Mouse (Mus musculus) layer of hippocampus, adult 9-10 months (tissue): ENCODE results near the gene Polm.

Experiments
- DNase-seq: peaks from one replicate; pipeline ENCODE4 v3.0.0; 2022; ENCODE audit warnings: low spot score

The Polm gene

DNA sequence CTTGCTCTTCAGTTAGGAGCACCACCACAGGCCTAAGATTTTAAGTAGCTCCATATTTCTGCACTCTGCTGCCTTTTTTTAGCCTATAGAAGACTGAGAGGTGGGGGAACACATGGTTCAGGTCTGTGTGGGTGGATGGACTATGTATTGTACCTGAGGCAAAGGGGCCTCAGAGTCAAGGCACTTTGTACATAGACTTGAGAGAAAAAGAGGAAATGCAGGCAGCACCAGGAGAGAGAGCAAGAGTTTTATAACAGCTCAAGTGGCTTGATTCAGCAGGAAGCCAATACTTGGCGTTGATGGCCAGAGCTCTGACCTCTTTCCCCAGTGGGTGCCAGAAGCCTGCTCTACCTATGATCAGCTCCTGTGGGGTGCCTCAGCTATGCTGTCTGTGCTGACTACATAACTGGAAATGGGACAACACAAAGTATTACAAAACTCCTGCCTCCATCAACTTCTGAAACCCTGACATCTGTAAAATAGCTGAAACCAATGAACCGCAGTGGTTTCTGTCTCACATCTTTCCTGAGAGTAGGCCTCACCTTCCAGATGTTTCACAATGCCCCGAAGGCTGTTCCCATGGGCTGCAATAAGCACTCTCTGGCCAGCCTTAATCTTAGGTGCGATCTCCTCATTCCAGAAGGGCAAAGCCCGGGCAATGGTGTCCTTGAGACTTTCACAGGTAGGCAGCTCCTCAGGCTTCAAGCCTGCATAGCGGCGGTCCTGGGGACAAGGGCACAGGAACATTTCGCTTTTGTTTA, 35.2 kb downstream of the Polm start:
- no peak for DNase-seq

DNA sequence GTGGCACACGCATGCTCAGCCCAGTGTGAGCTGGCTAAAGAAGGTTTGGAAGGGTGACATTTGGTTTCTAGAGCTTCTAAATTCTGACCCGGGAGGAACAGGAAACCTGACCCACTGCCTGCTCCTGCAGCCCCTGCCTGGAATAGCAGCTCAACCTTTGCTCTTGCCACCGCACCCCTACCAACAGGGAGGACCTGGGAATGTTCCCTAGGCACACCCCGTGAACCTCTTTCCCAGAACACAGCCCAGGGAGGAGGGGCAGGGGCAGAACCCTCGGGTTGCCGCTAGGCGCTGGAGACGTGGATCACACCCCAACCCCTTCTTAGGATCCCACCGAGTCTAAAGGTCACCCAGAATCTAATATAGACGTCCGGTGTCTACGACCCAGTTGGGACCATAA, 35.8 kb downstream of the Polm start:
- DNase-seq, result no peak

GRCm38 (mm10) chr11:5801511-5801910, 36.3 kb downstream of the Polm start:
- no peak for DNase-seq

DNA sequence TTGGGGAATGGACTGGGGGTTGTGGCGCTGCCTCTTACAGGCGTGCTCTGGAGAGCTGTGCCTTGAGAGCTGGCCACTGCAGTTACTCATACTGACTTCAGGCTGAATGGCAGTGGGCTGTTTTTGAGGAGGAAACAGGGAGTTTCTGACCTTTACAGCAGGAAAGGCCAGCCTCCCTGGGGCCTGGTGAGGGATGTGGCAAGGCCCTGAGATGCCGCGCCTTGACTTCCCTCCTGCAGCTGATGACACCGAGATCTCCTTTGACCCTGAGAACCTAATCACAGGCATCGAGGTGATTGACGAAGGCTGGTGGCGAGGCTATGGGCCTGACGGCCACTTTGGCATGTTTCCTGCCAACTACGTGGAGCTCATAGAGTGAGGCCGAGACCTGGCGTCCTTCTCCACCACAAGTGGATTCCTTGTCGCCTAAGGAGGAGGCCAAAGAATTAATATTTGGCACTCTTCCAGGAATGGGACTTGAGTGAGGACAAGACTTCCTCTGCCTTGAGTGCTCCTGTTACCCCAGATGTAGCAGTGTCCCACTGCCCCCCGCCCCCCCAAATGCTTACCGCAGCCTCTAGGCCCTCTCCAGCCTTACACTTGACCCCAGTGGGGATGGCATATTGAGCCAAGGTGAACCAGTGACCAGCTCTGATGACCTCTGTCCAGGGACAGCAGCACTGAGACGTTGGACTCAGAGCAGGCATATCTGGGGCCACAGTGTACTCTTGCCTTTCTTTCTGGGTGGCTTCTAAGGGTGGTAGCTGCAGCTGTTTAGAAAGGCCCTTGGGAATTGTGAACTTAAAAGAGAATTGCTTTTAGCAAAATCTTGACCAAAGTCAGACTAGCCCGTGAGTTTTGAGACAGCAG, 38.0 kb downstream of the Polm start:
- DNase-seq, result no peak

- no peak for DNase-seq
Observed at GRCm38 (mm10) chr11:5797928-5798327, 39.9 kb downstream of the Polm start.

DNA sequence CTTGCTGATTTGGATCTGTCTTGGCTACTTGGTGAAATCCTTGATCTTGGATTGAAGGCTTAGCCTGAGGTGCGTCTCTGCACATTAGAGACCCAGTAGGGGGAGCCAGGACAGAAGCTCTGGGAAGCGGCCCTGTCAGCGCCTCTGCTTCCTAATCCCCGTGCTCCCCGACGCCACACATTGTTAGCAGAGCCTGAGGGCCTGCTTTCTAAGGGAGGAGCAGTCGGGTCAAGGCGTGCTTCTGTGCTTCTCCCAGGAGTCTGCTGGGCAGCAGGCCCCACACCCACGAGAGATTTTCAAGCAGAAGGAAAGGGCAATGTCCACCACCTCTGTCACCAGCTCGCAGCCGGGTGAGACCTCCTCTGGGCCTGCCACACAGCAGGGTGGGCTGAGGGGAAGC, 40.4 kb downstream of the Polm start:
- no peak for DNase-seq

- no peak for DNase-seq
Observed at GRCm38 (mm10) chr11:5796939-5797338, 40.9 kb downstream of the Polm start.

DNA sequence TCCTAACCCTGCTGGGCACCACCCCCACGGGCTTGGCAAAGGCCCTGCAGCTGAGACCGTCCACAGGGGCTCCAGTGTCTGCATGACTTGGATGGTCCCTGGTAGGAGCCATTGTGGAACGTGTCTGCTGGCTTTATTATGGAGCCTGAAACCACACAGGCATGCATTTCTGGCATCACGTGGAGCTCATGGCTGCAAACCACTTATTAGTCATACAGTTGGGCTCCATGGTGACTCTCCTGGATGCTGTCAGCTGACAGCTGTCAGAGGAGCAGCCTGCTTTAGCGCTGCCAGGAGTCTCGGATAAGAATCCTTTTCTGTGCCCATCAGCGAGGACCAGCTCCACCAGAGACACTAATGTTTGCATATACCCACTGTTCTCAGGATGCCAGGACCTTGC, 42.1 kb downstream of the Polm start:
- DNase-seq, result peak; percentile 44

GRCm38 (mm10) chr11:5795290-5795689, 42.5 kb downstream of the Polm start:
- no peak for DNase-seq

DNA sequence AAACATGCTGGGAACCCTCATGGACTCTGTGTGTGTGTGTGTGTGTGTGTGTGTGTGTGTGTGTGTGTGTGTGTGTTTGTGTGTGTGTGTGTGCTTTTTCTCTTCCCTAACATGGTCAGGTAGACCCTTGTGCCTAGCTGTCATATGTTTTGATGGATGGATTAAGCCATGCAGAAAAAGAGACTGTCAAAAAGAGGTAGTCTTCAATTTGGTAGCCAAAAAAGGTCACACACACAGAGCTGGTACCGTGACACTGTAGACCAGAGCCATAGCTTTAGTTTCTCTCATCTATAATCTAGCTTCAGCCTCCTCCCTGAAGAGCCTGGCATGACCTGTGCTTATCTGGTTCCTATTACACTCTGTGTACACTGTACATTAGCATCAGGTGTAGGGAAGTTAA, 47.4 kb downstream of the Polm start:
- DNase-seq, result no peak

DNA sequence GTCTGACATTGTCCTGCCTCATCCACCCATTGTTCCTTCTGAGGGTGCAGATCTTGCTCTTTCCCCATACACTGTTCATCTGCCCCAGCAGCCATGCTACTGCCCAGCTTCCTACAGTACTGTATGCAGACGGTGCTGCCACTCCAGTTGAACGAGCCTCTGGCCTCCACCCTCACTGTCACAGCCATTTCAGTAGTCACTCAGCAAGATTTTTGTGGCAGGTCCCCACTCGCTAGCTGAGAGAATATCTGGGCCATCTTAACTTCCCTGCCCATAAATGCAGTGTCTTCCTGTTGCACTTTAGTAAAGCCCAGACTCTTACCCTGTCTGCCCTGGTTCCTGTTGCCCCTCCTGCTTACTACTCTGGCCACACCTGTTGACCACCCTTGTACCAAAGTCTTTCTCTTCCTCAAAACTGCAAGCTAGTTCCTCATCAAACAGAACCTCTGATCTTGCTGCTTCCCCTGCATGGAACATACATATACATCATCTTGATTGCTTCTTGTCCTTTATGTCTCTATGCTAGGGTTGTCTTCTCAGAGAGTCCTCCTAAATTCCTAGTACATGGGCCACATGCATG, 48.0 kb downstream of the Polm start:
- no peak for DNase-seq

- no peak for DNase-seq
Observed at GRCm38 (mm10) chr11:5789071-5789753, 48.6 kb downstream of the Polm start.

- peak; percentile 75 for DNase-seq
Observed at GRCm38 (mm10) chr11:5788056-5789014, 49.5 kb downstream of the Polm start, which contains the start of gene Dbnl. Gene Dbnl (plus strand): TSS chr11:5788488.

DNA sequence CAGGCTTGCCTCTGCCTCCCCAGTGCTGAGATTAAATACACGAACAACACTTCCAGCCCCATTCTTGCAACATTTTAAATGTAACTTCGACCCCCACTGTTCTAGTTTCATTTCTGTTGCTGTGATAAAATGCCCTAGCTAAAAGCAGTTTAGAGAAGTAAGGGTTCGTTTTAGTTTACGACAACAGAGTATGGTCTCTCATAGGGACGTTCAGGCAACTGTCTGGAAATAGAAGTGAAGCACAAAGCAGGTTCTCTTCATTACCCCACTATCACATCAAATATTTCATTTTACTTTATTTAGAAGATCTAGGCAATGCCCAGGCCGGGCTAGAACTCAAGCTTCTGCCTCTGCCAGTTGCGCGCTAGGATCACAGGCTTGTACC, 50.2 kb downstream of the Polm start:
- no peak for DNase-seq

GRCm38 (mm10) chr11:5785732-5786131, 52.1 kb downstream of the Polm start:
- no peak for DNase-seq

GRCm38 (mm10) chr11:5782199-5782944, 55.4 kb downstream of the Polm start:
- DNase-seq, result no peak

DNA sequence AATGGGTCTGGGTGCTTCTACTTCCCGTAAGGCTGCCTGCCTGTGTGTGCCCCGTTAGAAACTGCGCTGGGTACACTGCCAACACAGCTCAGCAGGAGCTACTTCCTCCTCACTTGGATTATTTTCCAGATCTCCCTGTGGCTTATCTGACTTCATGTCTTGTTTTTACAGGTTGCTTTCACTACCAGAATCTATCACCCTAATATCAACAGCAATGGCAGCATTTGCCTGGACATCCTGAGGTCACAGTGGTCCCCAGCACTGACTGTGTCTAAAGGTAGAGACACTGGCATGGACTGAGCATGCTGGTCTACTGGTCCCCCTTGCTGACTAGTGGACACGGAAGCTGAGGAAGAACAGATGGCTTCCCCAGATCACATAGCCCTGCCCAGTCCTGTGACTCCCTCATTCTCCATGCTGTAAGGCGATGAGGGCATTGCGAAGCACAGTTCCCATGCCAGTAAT, 57.7 kb downstream of the Polm start:
- DNase-seq, result no peak

DNA sequence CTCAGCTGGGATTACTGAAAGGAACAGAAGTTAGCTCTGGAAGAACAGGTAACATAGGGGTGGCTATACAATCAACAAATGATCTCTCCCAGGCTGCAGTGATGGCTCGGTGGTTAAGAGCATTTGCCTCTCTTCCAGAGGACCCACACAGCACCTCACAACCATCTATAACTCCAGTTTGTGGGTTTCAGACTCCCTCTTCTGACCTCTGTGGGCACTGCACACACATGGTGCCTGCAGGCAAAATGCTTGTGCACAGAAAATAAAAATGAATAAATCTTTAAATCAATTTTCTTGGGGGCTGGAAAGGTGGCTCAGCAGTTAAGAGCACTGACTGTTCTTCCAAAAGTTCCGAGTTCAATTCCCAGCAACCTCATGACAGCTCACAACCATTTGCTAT, 59.3 kb downstream of the Polm start:
- DNase-seq, result no peak
